Comparison of ENCODE assay signal across 3 mouse cellular contexts in the genomic region with DNA sequence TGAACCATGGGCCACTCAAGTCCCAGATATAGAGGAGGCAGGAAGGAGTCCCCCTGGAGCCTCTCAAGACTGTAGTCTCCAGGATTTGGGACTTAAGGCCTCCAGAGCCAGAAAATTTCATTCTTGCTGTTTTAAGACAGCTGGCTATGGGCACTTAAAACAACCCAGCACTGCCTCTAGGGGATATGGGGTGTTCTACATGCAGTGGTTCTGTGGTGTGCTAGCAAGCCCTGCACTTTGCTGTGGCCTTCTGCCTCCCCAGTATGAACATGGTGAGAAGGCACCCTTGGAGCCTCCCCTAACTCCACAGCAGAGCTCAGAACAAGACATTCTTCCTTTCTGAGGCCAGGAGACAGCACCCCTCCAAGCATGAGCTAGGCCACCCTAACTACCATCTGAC. TPM values are rescaled to one million over a fixed set of nuclear protein-coding genes. Genes with fewer than 3 reads are reported as not detected.
"Had no signal": no experiment of that assay in that cellular context is flagged by ENCODE, and none has a peak within 500 bp of the region (broad histone marks: within the 10 kb centered on the region; RNA-seq: fewer than 3 reads in every experiment).

No protein-coding gene starts in this region.

RNA-seq across cellular contexts. Expression of a gene that starts 12.8 kb away (rescaled TPM):
- total RNA-seq: gastrocnemius, adult 18-20 months had no signal

RNA-seq across cellular contexts. Expression of a gene that starts 49.3 kb away (rescaled TPM):
- total RNA-seq: hindbrain, postnatal 0 days had no signal
- polyA plus RNA-seq: limb, embryonic 11.5 days had no signal
